Mouse (Mus musculus): Measurements from ENCODE around the gene Chtf18. TPM values are rescaled to one million over a fixed set of nuclear protein-coding genes. Genes with fewer than 3 reads are reported as not detected.

Gene Chtf18
- total RNA-seq, 1 experiment from 2014 or later = 6.3 TPM

Small RNAs within 50 kb of the gene (microRNA-seq; reads per million reads assigned to microRNA genes)
- gene Gm25083 = 0 reads per million in 2 experiments

Other genes starting within 250 kb of the Chtf18 start
- gene Sstr5, start 230.1 kb downstream of the Chtf18 start, total RNA-seq (2021) = 0.21 TPM in 1 of 2 replicates, not detected in the other
- 0.52 and 1.1 TPM in 2 replicates for gene Sox8, start 156.7 kb downstream of the Chtf18 start, total RNA-seq (2021)
- gene Lmf1, start 148.3 kb downstream of the Chtf18 start, total RNA-seq (2021) = 41.0 and 41.5 TPM in 2 replicates
- not detected in 2 replicates for gene Gng13, start 10.2 kb downstream of the Chtf18 start, total RNA-seq (2021)
- gene Rpusd1, start 251 bp upstream of the Chtf18 start, total RNA-seq (2021) = 14.1 and 14.6 TPM in 2 replicates
- gene Mslnl, start 8.6 kb upstream of the Chtf18 start, total RNA-seq (2021) = not detected in 2 replicates
- 2.2 and 3.7 TPM in 2 replicates for gene Msln, start 27.0 kb upstream of the Chtf18 start, total RNA-seq (2021)
- 31.6 and 31.8 TPM in 2 replicates for gene Narfl, start 46.4 kb upstream of the Chtf18 start, total RNA-seq (2021)
- gene Haghl, start 58.3 kb upstream of the Chtf18 start, total RNA-seq (2021) = 22.6 and 43.5 TPM in 2 replicates
- not detected in 2 replicates for gene Ccdc78, start 59.2 kb upstream of the Chtf18 start, total RNA-seq (2021)
- 84.7 and 102 TPM in 2 replicates for gene Fam173a, start 65.5 kb upstream of the Chtf18 start, total RNA-seq (2021)
- gene AC134908.4, start 68.2 kb upstream of the Chtf18 start, total RNA-seq (2021) = not detected in 2 replicates
- 22.1 and 25.5 TPM in 2 replicates for gene Metrn, start 69.7 kb upstream of the Chtf18 start, total RNA-seq (2021)
- gene Fbxl16, start 81.7 kb upstream of the Chtf18 start, total RNA-seq (2021) = 35.5 and 40.7 TPM in 2 replicates
- gene Wdr24, start 96.2 kb upstream of the Chtf18 start, total RNA-seq (2021) = 24.9 and 25.4 TPM in 2 replicates
- gene Jmjd8, start 101.4 kb upstream of the Chtf18 start, total RNA-seq (2021) = 92.9 and 104 TPM in 2 replicates
- 182 and 205 TPM in 2 replicates for gene Stub1, start 106.0 kb upstream of the Chtf18 start, total RNA-seq (2021)
- gene Rhbdl1, start 109.9 kb upstream of the Chtf18 start, total RNA-seq (2021) = 15.4 and 20.2 TPM in 2 replicates
- 12.8 and 26.6 TPM in 2 replicates for gene Gm20683, start 114.3 kb upstream of the Chtf18 start, total RNA-seq (2021)
- 124 and 130 TPM in 2 replicates for gene Rhot2, start 117.4 kb upstream of the Chtf18 start, total RNA-seq (2021)
- gene Wdr90, start 134.1 kb upstream of the Chtf18 start, total RNA-seq (2021) = 26.7 and 28.0 TPM in 2 replicates
- 479 and 493 TPM in 2 replicates for gene Mcrip2, start 141.3 kb upstream of the Chtf18 start, total RNA-seq (2021)
- 116 and 144 TPM in 2 replicates for gene Mettl26, start 147.7 kb upstream of the Chtf18 start, total RNA-seq (2021)
- gene Wfikkn1, start 153.4 kb upstream of the Chtf18 start, total RNA-seq (2021) = 2.7 and 3.3 TPM in 2 replicates
- 33.0 and 36.9 TPM in 2 replicates for gene Rab40c, start 192.3 kb upstream of the Chtf18 start, total RNA-seq (2021)
- 110 and 113 TPM in 2 replicates for gene Pigq, start 217.5 kb upstream of the Chtf18 start, total RNA-seq (2021)
- gene Nhlrc4, start 217.5 kb upstream of the Chtf18 start, total RNA-seq (2021) = not detected in 2 replicates
- not detected in 2 replicates for gene A930017K11Rik, start 225.1 kb upstream of the Chtf18 start, total RNA-seq (2021)